Mouse (Mus musculus): Measurements from ENCODE around the gene Pask. TPM values are rescaled to one million over a fixed set of nuclear protein-coding genes. Genes with fewer than 3 reads are reported as not detected.
A peak's percentile ranks its signal among the peaks of the same experiment; 100 is the strongest.

The Pask gene
- total and polyA plus RNA-seq, 3 experiments, result 17.4 to 19.0 TPM; not detected in 1

- Histone ChIP-seq H3K36me3 (ENCODE audit: control insufficient read depth in 1 of 2, insufficient read depth in 2 of 2, low read length in 2 of 2) (no peaks in the 10 kb centered on the region), H3K27me3 (ENCODE audit: control insufficient read depth in 1 of 2, insufficient read depth in 2 of 2, low read length in 2 of 2) (no peaks in the 10 kb centered on the region; a peak in 1 of 4 replicates), H3K27ac (ENCODE audit: control insufficient read depth, low read depth, low read length) (no peak overlapping the region), H3K4me3 (ENCODE audit: control insufficient read depth in 1 of 2, insufficient read depth in 1 of 2, low read depth in 2 of 2, low read length in 2 of 2) (no peak overlapping the region), H3K4me1 (ENCODE audit: control insufficient read depth in 1 of 2, insufficient read depth in 2 of 2, low read length in 2 of 2) (peaks cover 0 to 4% of the 10 kb centered on the region in 2 experiments; a peak in 1 of 4 replicates), H3K79me2 (ENCODE audit: control insufficient read depth, insufficient read depth, low read length, poor library complexity) (no peaks in the 10 kb centered on the region), H3K9ac (ENCODE audit: control insufficient read depth, low read depth, low read length, poor library complexity, severe bottlenecking) (no peak overlapping the region), H3K9me3 (replicated peaks; ENCODE audit: insufficient read depth, low read length) (no peaks in the 10 kb centered on the region)
- DNase-seq (ENCODE audit: low read depth, low spot score), result no peak
- TF ChIP-seq EP300 (IDR thresholded peaks at IDR 0.05; ENCODE audit: low read depth in 1 of 2, low read length in 2 of 2) (no peak), NRF1 (IDR thresholded peaks at IDR 0.05; ENCODE audit: insufficient read depth, low read depth, low read length, poor library complexity, severe bottlenecking) (no peak), RCOR1 (IDR thresholded peaks at IDR 0.05; ENCODE audit: low read depth, low read length) (no peak), HCFC1 (IDR thresholded peaks at IDR 0.05; ENCODE audit: low read depth, low read length) (no peak), RAD21 (IDR thresholded peaks at IDR 0.05; ENCODE audit: low read depth, low read length) (no peak), ETS1 (IDR thresholded peaks at IDR 0.05; ENCODE audit: low read depth, low read length) (no peak)
These were observed 67.7 kb downstream of the Pask start for GRCm38 (mm10) chr1:93275561-93275960.

GRCm38 (mm10) chr1:93272409-93272821, 70.9 kb downstream of the Pask start:
- Histone ChIP-seq H3K4me1 (ENCODE audit: control insufficient read depth in 1 of 2, insufficient read depth in 2 of 2, low read length in 2 of 2) (0 out of 4 replicates have a peak, but pooled peaks cover 0 to 4% of the 10 kb centered on the region in 2 experiments), H3K27me3 (ENCODE audit: control insufficient read depth in 1 of 2, insufficient read depth in 2 of 2, low read length in 2 of 2) (no peaks in the 10 kb centered on the region; a peak in 1 of 4 replicates), H3K9ac (ENCODE audit: control insufficient read depth, low read depth, low read length, poor library complexity, severe bottlenecking) (no peak overlapping the region), H3K9me3 (replicated peaks; ENCODE audit: insufficient read depth, low read length) (no peaks in the 10 kb centered on the region), H3K36me3 (ENCODE audit: control insufficient read depth in 1 of 2, insufficient read depth in 2 of 2, low read length in 2 of 2) (no peaks in the 10 kb centered on the region), H3K27ac (ENCODE audit: control insufficient read depth, low read depth, low read length) (no peak overlapping the region), H3K4me3 (ENCODE audit: control insufficient read depth in 1 of 2, insufficient read depth in 1 of 2, low read depth in 2 of 2, low read length in 2 of 2) (no peak overlapping the region), H3K79me2 (ENCODE audit: control insufficient read depth, insufficient read depth, low read length, poor library complexity) (no peaks in the 10 kb centered on the region)
- peak; percentile 77 for DNase-seq (ENCODE audit: low read depth, low spot score)
- TF ChIP-seq ZKSCAN1 (IDR thresholded peaks at IDR 0.05; ENCODE audit: low read depth, low read length) (no peak), RCOR1 (IDR thresholded peaks at IDR 0.05; ENCODE audit: low read depth, low read length) (peak; percentile 34; the same call in 1 of the 2 replicates), TCF12 (IDR thresholded peaks at IDR 0.05; ENCODE audit: low read depth, low read length) (0 out of 2 replicates have a peak, but pooled peaks have one; percentile 34), EP300 (IDR thresholded peaks at IDR 0.05; ENCODE audit: low read depth in 1 of 2, low read length in 2 of 2) (peak in 1 of 2 experiments; percentile 65; a peak in 1 of 4 replicates), MYB (IDR thresholded peaks at IDR 0.05; ENCODE audit: low read depth, low read length) (no peak), ZNF384 (IDR thresholded peaks at IDR 0.05; ENCODE audit: low read depth, low read length) (peak; percentile 10; the same call in 1 of the 2 replicates), CTCF (IDR thresholded peaks at IDR 0.05 in 2 of 3, conservative IDR thresholded peaks at IDR 0.05 in 1 of 3; ENCODE audit: control insufficient read depth in 1 of 3, insufficient read depth in 1 of 3, low read depth in 2 of 3, low read length in 3 of 3, poor library complexity in 1 of 3, severe bottlenecking in 1 of 3) (0 out of 6 replicates have a peak, but pooled peaks of 1 of the 3 experiments have one; percentile 0), ELF1 (IDR thresholded peaks at IDR 0.05; ENCODE audit: low read depth, low read length) (0 out of 2 replicates have a peak, but pooled peaks have one; percentile 23), MXI1 (IDR thresholded peaks at IDR 0.05; ENCODE audit: low read depth, low read length) (peak; percentile 83), BHLHE40 (IDR thresholded peaks at IDR 0.05; ENCODE audit: borderline replicate concordance, low read depth, low read length) (no peak), MAZ (IDR thresholded peaks at IDR 0.05; ENCODE audit: low read depth, low read length) (peak; percentile 73; the same call in 1 of the 2 replicates), SMC3 (IDR thresholded peaks at IDR 0.05; ENCODE audit: low read depth, low read length) (peak; percentile 29), HCFC1 (IDR thresholded peaks at IDR 0.05; ENCODE audit: low read depth, low read length) (peak; percentile 43; the same call in 1 of the 2 replicates), SIN3A (IDR thresholded peaks at IDR 0.05; ENCODE audit: low read length) (peak; percentile 97)
